Mouse (Mus musculus) adrenal gland, postnatal 25 days (tissue): Measurements from ENCODE around the gene Slc26a8. TPM values are rescaled to one million over a fixed set of nuclear protein-coding genes. Genes with fewer than 3 reads are reported as not detected.

Source experiments
- DNase-seq: peaks from one replicate; pipeline ENCODE4 v3.0.0; 2021; ENCODE audit warnings: mixed read lengths
- total RNA-seq: library from RNA; stranded (reverse); gene quantifications from 2 replicates; pipeline ENCODE4 v1.2.3, GENCODE M21; 2021

The Slc26a8 gene
- total RNA-seq, 1 experiment from 2014 or later: 1.9 TPM

DNA sequence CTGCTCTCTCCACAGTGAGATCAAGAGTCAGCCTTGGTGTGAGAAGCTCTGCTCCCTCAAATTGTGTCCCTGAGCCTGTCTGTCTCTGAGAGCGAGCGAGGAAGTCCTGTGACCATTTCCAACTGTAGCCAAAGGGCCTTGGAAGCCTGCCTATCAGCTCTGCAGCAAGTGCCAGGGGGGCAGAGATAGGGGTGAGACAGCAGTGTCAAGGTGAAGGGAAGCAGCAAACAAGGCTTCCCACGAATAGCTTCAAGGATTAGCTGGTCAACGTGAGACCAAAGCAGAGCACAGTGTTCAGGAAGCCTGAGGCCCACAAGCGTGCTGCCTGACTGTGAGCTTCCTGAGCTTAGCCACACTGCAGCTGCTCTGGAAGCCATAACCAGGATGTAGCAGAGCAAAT, 98.6 kb downstream of the Slc26a8 start:
- DNase-seq: peak; percentile 16

GRCm38 (mm10) chr17:28590596-28590995, 99.4 kb downstream of the Slc26a8 start:
- no peak for DNase-seq

DNA sequence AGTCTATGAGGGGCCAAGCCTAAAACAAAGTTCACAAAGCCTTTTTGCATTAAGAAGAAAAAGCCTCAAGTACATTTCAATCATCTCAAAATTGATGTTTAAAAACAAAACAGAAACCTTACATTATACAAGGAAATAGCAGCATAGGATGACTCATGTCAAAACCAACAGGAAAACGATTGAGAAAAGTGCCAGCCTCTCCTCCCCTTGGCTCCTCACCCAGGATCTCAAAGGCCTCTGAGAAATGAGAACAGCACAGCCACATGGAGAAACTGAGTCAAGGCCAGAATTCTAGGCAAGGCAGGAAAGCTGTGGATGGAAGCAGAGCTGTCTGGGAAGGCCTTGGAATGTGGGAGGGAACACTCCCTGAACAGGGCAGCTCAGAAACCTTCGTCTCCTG, 101.4 kb downstream of the Slc26a8 start:
- no peak for DNase-seq

Other genes with a start within 250 kb of the Slc26a8 start
- gene Fkbp5, start 172.7 kb downstream of the Slc26a8 start, total RNA-seq: 55.9 and 60.1 TPM in 2 replicates
- not detected in 2 replicates for gene Armc12, start 159.4 kb downstream of the Slc26a8 start, total RNA-seq
- not detected in 2 replicates for gene Clpsl2, start 140.8 kb downstream of the Slc26a8 start, total RNA-seq
- not detected in 2 replicates for gene Clps, start 129.5 kb downstream of the Slc26a8 start, total RNA-seq
- 1.9 and 2.2 TPM in 2 replicates for gene Lhfpl5, start 114.6 kb downstream of the Slc26a8 start, total RNA-seq
- gene Srpk1, start 67.5 kb downstream of the Slc26a8 start, total RNA-seq: 60.9 and 76.5 TPM in 2 replicates
- gene Mapk14, start 1.1 kb upstream of the Slc26a8 start, total RNA-seq: 82.6 and 88.6 TPM in 2 replicates
- 1.7 and 2.2 TPM in 2 replicates for gene AC170998.1, start 35.9 kb upstream of the Slc26a8 start, total RNA-seq
- 189 and 241 TPM in 2 replicates for gene Mapk13, start 79.1 kb upstream of the Slc26a8 start, total RNA-seq
- gene Brpf3, start 110.9 kb upstream of the Slc26a8 start, total RNA-seq: 91.3 and 122 TPM in 2 replicates
- gene Pnpla1, start 168.2 kb upstream of the Slc26a8 start, total RNA-seq: 0.09 TPM in 1 of 2 replicates, not detected in the other
- not detected in 2 replicates for gene 4930539E08Rik, start 225.1 kb upstream of the Slc26a8 start, total RNA-seq